Mouse (Mus musculus) G1E (cell line): Measurements from ENCODE around the gene Fcho2.

Source experiments
- CTCF ChIP-seq: IDR thresholded peaks from 2 replicates; pipeline ENCODE4 v1.5.1; 2012; ENCODE audit warnings: low read depth, low read length, inconsistent platforms, mixed read lengths
- GATA1 ChIP-seq: IDR thresholded peaks from 2 replicates; pipeline ENCODE4 v1.6.1; 2012; ENCODE audit warnings: borderline replicate concordance, low read length, inconsistent platforms, mixed read lengths
- GATA2 ChIP-seq: IDR thresholded peaks from 2 replicates; pipeline ENCODE4 v1.6.1; 2012; ENCODE audit warnings: low read depth, low read length, inconsistent platforms, borderline replicate concordance
- POLR2AphosphoS5 ChIP-seq: IDR thresholded peaks from 2 replicates; pipeline ENCODE4 v1.6.1; 2012; ENCODE audit warnings: low read depth, low read length, inconsistent platforms; ENCODE audit not compliant: insufficient replicate concordance
- TAL1 ChIP-seq: conservative IDR thresholded peaks from 2 replicates; pipeline ENCODE4 v1.6.1; 2012; ENCODE audit warnings: low read depth, low read length, inconsistent platforms, mixed read lengths

GRCm38 (mm10) chr13:98690886-98691285 lies 124.4 kb downstream of the Fcho2 start:
- TF ChIP-seq GATA1, result no peak
- no peak for TF ChIP-seq TAL1
- TF ChIP-seq POLR2AphosphoS5, result no peak
- no peak for TF ChIP-seq CTCF
- TF ChIP-seq GATA2, result no peak
